Mouse (Mus musculus): ENCODE data around the gene Psd4. TPM values are rescaled to one million over a fixed set of nuclear protein-coding genes. Genes with fewer than 3 reads are reported as not detected.
A peak's percentile ranks its signal among the peaks of the same experiment; 100 is the strongest.

The Psd4 gene
- total and polyA plus RNA-seq, 3 experiments: 54.8 to 66.8 (median 55.0) TPM

- peak; percentile 17 for DNase-seq (ENCODE audit: extremely low read depth)
- TF ChIP-seq KAT2A (IDR thresholded peaks at IDR 0.05; ENCODE audit: insufficient replicate concordance, low read length) (no peak), POLR2AphosphoS2 (IDR thresholded peaks at IDR 0.05; ENCODE audit: low read depth, low read length) (no peak), MXI1 (IDR thresholded peaks at IDR 0.05; ENCODE audit: low read depth, low read length) (no peak), EP300 (IDR thresholded peaks at IDR 0.05; ENCODE audit: low read length) (no peak), ELF1 (IDR thresholded peaks at IDR 0.05; ENCODE audit: low read depth, low read length) (no peak), TBP (conservative IDR thresholded peaks at IDR 0.05; ENCODE audit: low read depth, low read length) (no peak), USF2 (conservative IDR thresholded peaks at IDR 0.05; ENCODE audit: low read depth, low read length) (no peak), MEF2A (IDR thresholded peaks at IDR 0.05; ENCODE audit: borderline replicate concordance, low read depth, low read length) (no peak), CHD1 (IDR thresholded peaks at IDR 0.05; ENCODE audit: low read depth, low read length) (no peak), NELFE (IDR thresholded peaks at IDR 0.05; ENCODE audit: low read depth, low read length) (no peak), JUN (IDR thresholded peaks at IDR 0.05; ENCODE audit: insufficient read depth, low read depth, low read length) (no peak), GABPA (IDR thresholded peaks at IDR 0.05; ENCODE audit: insufficient replicate concordance, low read depth, low read length) (no peak), ZC3H11A (IDR thresholded peaks at IDR 0.05; ENCODE audit: low read depth, low read length) (no peak), SMC3 (IDR thresholded peaks at IDR 0.05; ENCODE audit: low read depth, low read length) (no peak), USF1 (IDR thresholded peaks at IDR 0.05; ENCODE audit: low read depth, low read length) (no peak), TCF12 (IDR thresholded peaks at IDR 0.05; ENCODE audit: low read depth, low read length) (no peak), IRF4 (IDR thresholded peaks at IDR 0.05; ENCODE audit: low read depth, low read length) (no peak), NRF1 (IDR thresholded peaks at IDR 0.05; ENCODE audit: low read depth, low read length) (no peak), RAD21 (IDR thresholded peaks at IDR 0.05; ENCODE audit: low read depth, low read length) (no peak)
- in situ Hi-C loops (cut with MboI; ENCODE audit: low pct_ligation_motif_present, low pct_unique_long_range_greater_than_20kb, low sequenced_read_pairs): no loop called here
Measured at GRCm38 (mm10) chr2:24455057-24455855, 87.9 kb downstream of the Psd4 start.

GRCm38 (mm10) chr2:24456841-24457240, 89.5 kb downstream of the Psd4 start:
- Histone ChIP-seq H3K9ac (ENCODE audit: insufficient read depth, low read depth) (no peak overlapping the region), H3K79me2 (replicated peaks; ENCODE audit: control insufficient read depth, extremely low read depth, insufficient read depth, poor library complexity, severe bottlenecking) (no peaks in the 10 kb centered on the region), H3K27me3 (replicated peaks) (peaks cover 5% of the 10 kb centered on the region), H3K4me2 (ENCODE audit: insufficient read depth, low read depth, poor library complexity, severe bottlenecking) (no peak overlapping the region), H3K4me1 (ENCODE audit: control insufficient read depth in 1 of 2, insufficient read depth in 2 of 2) (peaks cover 0 to 18% of the 10 kb centered on the region in 2 experiments; a peak in 2 of 4 replicates), H3K27ac (ENCODE audit: insufficient read depth, low read depth) (no peak overlapping the region), H3K4me3 (replicated peaks in 1 of 3; ENCODE audit: low read depth in 2 of 3, low read length in 2 of 3, poor library complexity in 1 of 3) (no peak overlapping the region), H3K36me3 (replicated peaks in 1 of 2; ENCODE audit: control insufficient read depth in 1 of 2, insufficient read depth in 1 of 2, low read length in 1 of 2) (no peaks in the 10 kb centered on the region), H3K9me3 (replicated peaks; ENCODE audit: low read length) (no peaks in the 10 kb centered on the region)
- DNase-seq (ENCODE audit: extremely low read depth): peak; percentile 8
- in situ Hi-C loops (cut with MboI; ENCODE audit: low pct_ligation_motif_present, low pct_unique_long_range_greater_than_20kb, low sequenced_read_pairs) (no loop called here), dilution Hi-C loops (cut with MboI; ENCODE audit: extremely low pct_ligation_motif_present, extremely low pct_unique_long_range_greater_than_20kb, low sequenced_read_pairs) (no loop called here)
- TF ChIP-seq SMC3 (IDR thresholded peaks at IDR 0.05; ENCODE audit: low read depth, low read length) (no peak), POLR2A (IDR thresholded peaks at IDR 0.05; ENCODE audit: low read depth, low read length) (no peak), MEF2A (IDR thresholded peaks at IDR 0.05; ENCODE audit: borderline replicate concordance, low read depth, low read length) (no peak), MXI1 (IDR thresholded peaks at IDR 0.05; ENCODE audit: low read depth, low read length) (no peak), JUND (conservative IDR thresholded peaks at IDR 0.05; ENCODE audit: low read depth, low read length) (no peak), IRF4 (IDR thresholded peaks at IDR 0.05; ENCODE audit: low read depth, low read length) (no peak), CHD1 (IDR thresholded peaks at IDR 0.05; ENCODE audit: low read depth, low read length) (no peak), MAFK (IDR thresholded peaks at IDR 0.05; ENCODE audit: insufficient replicate concordance, low read length) (no peak), TBP (conservative IDR thresholded peaks at IDR 0.05; ENCODE audit: low read depth, low read length) (no peak), USF2 (conservative IDR thresholded peaks at IDR 0.05; ENCODE audit: low read depth, low read length) (no peak), ZNF384 (IDR thresholded peaks at IDR 0.05; ENCODE audit: low read depth, low read length) (no peak)

More at GRCm38 (mm10) chr2:24455057-24455855, 87.9 kb downstream of the Psd4 start:
- dilution Hi-C loops (cut with MboI; ENCODE audit: extremely low pct_ligation_motif_present, extremely low pct_unique_long_range_greater_than_20kb, low sequenced_read_pairs): no loop called here
- H3K9me3 ChIP-seq (replicated peaks; ENCODE audit: low read length): no peaks in the 10 kb centered on the region
- H3K4me2 ChIP-seq (ENCODE audit: insufficient read depth, low read depth, poor library complexity, severe bottlenecking): no peak overlapping the region
- no peaks in the 10 kb centered on the region for H3K36me3 ChIP-seq (replicated peaks in 1 of 2; ENCODE audit: control insufficient read depth in 1 of 2, insufficient read depth in 1 of 2, low read length in 1 of 2)
- H3K27me3 ChIP-seq (replicated peaks): peaks cover 5% of the 10 kb centered on the region
- no peak overlapping the region for H3K27ac ChIP-seq (ENCODE audit: insufficient read depth, low read depth)
- H3K79me2 ChIP-seq (replicated peaks; ENCODE audit: control insufficient read depth, extremely low read depth, insufficient read depth, poor library complexity, severe bottlenecking): no peaks in the 10 kb centered on the region
- no peak overlapping the region for H3K4me3 ChIP-seq (replicated peaks in 1 of 3; ENCODE audit: low read depth in 2 of 3, low read length in 2 of 3, poor library complexity in 1 of 3)
- peaks cover 0 to 13% of the 10 kb centered on the region in 2 experiments; a peak in 2 of 4 replicates for H3K4me1 ChIP-seq (ENCODE audit: control insufficient read depth in 1 of 2, insufficient read depth in 2 of 2)
- H3K9ac ChIP-seq (ENCODE audit: insufficient read depth, low read depth): no peak overlapping the region

Measured in CH12.LX (cell line).